Mouse (Mus musculus) kidney, adult 2 months (tissue): ENCODE data around the gene Aktip.

Experiments
- CTCF ChIP-seq: fragments of 200-500 bp; conservative IDR thresholded peaks from 2 replicates; pipeline ENCODE4 v1.5.1; 2011; ENCODE audit warnings: low read depth, mild to moderate bottlenecking, control low read depth, low read length, moderate library complexity, mixed read lengths; ENCODE audit not compliant: insufficient read depth, insufficient read length
- POLR2A ChIP-seq: fragments of 200-500 bp; IDR thresholded peaks from one replicate; pipeline ENCODE4 v1.6.1; 2011; ENCODE audit warnings: low read depth, low read length, control low read depth

GRCm38 (mm10) chr8:91201184-91201583 lies 1.4 kb upstream of the Aktip start:
- TF ChIP-seq POLR2A (no peak), CTCF (no peak)
